Mouse (Mus musculus) ovary, postnatal 14 days (tissue): ENCODE measurements around the gene Ret.

Experiments used
- DNase-seq: peaks from one replicate; pipeline ENCODE4 v3.0.0; 2022; ENCODE audit warnings: low spot score

Gene Ret

DNA sequence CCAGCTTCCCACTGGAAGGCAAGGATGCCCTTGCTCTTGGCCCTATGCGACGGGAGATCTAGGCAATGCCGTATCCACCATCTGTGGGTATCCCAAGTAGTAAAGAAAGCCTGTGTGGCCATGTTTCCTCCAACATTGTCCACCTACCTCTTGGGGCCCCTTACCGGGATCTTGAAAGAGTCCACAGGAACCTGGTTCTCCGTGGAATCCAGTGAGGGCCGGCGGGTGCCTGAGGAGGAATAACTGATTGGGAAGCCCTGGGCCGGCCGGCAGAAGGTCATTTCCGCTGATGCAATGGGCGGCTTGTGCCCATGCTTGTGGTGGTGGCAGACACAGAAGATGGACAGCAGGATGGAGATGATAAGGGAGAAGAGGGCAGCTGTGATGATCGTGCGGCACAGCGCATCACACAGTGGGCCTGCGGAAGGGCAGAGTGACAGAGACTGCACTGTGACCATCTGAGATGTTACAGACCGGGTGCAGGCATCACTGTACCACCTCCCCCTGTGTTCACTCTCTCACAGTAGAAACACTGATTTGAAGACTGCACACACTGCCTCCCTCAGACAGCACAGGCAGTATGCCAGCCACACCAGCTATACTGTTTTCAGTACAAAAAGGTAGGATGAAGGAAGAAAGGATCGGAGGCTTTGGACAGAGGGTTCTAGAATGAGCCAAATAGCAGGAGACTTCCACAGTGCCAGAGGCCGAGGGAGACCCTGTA, 24.1 kb downstream of the Ret start:
- DNase-seq, result no peak

DNA sequence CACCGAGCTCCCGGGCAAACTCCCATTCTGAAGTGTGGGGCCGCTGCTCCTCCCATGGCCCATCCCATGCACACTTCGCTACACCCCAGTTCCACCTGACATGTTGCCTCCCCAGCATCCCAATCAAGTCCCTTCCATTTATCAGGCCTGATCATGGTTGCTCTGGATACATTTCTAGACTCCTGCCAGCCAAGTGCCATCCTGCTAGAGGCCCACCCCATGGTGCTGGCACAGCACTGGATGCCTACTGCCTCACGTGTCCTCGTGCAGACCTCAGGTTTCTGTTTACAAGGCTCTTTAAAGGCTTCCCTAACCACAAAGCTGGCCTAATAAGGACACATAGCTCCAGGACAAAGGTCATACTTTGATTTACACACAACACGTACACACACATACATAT, 26.1 kb downstream of the Ret start:
- no peak for DNase-seq

DNA sequence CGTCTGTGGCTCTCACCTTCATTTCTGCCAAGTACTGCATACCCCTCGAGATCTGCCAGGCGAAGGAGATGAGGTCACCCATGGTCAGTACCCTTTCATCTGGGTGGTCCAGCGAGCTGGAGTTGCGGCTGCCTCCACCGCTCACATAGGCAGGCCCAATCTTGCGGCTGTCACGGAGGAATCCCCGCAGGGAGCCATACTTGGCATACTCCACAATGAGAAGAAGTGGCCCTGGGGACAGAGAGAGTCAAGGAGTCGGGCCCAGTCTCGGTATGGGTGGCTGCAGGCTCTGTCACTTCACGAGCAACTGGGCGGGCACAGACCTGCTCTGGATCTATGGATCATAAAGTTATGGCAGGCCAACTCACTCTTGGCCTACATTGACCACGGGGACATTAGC, 29.4 kb downstream of the Ret start:
- no peak for DNase-seq

DNA sequence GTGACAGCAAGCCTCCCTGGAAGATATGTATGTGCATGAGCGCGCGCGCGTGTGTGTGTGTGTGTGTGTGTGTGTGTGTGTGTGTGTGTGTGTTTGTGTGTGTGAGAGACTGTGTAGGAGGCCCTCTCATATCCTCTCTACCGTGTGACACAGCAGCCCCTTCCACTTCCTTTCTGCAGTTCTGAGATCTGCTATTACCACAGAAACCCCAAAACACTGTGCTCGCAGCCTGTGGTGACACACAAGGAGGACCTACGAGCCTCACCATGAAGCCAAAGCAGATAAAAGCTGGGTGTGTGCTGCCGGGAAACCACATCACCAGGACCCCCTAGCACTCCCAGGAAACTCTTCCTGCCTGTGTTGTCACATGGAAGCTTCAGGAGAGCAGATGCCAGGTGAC, 30.5 kb downstream of the Ret start:
- no peak for DNase-seq

DNA sequence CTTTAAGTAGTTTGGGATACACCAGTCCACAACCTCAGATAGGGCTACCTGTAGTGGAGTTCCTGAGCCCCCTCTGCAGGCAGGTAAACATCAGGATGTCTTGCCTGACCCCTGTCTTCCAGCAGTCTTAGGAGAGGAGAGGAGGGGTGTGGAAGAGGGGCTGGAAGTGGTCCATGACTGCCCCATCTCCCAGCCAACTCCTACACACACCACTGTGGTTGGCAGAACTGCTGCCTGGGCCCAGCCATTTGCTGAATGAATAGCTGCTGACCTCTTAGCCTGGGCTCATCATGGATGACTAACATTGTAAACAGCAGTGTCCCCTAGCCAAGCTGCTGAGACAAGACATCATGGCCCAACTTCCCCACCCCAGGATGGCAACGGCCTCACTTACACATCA, 32.0 kb downstream of the Ret start:
- DNase-seq, result no peak

DNA sequence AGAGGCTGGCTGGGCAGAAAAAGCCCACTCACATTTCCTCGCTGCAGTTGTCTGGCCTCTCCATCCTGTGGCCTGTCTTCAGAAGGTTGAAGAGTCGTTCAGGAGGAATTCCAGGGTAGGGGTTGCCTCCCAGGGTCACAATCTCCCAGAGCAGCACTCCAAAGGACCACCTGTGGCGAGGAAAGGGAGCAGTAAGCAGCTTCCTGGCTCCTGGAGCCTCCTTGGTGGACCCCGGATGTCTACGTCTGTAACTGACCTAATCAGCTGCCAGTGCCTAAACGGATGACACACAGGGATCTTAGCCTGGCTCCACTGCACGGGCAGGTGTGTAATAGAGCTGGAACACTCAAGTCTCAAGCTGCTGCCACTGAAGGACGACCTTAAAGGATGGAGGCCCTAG, 32.8 kb downstream of the Ret start:
- DNase-seq, result no peak

DNA sequence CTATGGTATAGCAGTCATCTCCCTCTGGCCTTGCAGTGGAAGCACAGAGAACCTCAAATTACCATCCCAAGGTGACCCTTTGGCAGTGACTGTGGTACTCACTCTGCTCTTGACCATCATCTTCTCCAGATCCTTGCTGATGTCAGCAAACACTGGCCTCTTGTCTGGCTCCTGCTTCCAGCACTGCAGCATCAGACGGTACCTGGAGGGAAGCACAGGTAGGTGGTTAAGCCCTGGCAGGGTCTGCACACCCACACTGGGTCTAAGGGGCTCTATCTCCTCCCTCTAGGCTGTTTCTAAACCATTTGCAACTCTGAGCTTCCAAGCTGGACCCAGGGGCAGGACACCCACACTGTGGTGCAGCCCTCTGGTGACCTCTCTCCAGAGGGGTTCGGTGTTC, 34.4 kb downstream of the Ret start:
- DNase-seq, result no peak

DNA sequence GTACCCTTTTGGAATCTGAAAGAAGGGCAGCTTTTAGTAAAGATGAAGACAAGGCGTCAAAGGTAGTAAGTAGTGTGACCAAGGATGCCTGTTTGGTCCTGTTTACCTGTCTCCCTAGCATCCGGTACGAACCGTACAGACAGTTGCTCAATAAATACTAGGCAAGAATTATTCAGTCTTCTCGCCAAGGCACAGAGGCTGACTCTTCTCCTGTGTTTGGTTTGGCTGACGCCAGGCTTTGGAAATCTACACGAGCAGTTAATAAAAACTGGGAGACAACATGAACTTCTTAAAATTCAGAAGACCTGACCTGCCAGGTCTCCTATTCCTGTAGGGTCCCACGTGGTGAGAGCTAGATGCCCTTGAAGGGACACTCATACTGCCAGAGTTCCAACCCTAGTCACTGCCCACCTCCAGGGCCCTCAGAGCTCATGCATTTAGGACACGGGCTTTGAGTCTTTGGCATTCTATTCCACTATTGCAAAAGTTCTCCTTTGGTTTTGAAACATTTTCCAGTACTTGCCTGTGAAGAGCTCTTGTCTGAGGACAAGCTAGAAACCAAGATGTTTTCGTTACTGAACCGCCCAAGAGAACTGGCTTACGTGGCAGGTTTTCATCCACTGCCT, 34.9 kb downstream of the Ret start:
- no peak for DNase-seq

DNA sequence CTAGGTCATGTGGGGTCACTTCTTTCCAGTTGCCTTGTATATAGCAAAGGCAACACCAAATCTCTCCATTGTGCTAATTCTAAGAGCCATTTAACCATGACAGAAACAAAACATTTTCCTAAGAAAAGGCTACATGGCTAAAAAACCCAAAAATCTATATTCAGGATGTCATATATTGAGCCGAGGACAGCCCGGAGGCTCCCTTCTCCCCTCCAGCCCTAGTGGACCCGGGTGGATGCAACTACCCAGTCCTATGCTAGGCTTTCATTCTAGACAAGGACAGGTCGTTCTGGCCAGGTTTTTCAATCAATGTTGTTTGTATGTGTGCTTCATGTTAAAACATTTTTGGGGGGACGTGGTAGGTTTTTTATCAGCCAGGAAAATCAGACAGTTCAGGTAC, 44.4 kb downstream of the Ret start:
- no peak for DNase-seq

DNA sequence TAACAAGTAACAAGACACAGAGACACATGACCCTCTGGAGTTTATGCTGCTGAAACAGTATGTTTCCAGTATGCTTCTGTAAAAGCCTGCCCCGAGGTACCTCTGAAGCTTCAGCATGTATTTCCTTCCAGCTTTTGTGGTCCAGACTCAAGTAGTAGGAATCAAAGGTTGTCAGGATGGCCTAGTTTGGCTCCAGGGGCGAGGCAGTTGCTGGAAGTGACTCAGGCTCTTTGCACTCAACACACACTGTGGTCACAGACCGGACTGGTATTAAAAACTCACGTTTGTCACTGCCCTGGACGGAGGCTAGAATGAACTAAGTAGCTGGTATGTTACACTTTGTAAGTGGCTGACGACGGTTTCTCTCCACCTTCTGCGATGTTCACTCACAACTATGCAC, 46.5 kb downstream of the Ret start:
- DNase-seq, result no peak

DNA sequence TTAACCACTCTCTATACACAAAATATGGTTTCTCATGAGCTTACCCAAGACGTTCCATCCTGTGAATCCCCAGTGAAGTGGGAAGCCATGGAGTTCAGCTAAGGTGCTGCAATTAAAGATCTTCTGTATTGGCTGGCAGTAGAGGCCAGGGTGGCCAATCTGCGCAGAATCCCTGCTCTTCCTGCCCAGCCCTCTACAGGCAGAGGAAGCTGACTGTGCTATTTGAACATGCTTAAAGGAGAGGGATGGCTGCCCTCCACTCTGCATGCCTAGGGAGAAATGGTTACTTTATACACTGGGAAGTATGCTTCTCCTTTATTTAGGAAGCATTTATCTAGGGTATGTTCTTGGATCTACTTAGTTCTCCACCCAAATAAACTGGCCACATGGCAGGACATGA, 47.0 kb downstream of the Ret start:
- no peak for DNase-seq

DNA sequence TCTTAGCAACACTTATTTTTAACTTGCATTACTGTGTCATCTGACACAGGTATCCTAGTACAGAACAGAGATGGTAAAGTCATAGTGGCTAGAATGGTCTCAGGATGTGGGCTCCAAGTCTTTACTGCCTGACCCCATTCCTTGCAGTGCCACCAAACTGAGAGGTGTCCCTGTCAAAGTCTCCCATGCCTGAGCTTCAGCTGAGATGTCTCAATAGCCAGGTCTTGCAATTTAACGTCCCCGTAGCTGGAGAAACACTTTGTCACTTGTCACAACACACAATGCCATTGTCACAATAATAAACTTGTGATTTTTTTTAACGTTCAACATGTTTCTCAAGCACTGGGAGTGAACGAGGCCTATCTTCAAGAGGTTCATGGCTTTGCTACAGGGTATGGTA, 47.4 kb downstream of the Ret start:
- DNase-seq, result no peak

DNA sequence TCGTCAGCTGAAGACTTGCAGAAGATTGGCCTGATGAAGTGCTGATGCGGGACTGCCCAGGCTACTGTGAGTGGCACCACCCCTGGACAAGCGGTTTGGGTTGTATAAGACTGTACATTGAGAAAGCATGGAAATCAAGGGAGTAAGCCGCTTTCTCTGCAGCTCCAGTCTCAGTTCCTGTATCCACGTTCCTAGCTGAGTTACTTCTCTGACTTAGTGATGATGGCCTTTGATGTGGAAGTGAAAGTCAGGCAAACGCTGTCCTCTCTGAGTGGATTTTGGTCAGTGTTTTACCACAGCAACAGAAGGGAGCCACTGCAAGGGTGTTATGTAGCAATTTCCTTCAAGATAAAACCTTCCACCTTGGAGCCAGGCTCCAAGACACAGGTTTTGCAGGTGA, 56.6 kb downstream of the Ret start:
- DNase-seq, result no peak

DNA sequence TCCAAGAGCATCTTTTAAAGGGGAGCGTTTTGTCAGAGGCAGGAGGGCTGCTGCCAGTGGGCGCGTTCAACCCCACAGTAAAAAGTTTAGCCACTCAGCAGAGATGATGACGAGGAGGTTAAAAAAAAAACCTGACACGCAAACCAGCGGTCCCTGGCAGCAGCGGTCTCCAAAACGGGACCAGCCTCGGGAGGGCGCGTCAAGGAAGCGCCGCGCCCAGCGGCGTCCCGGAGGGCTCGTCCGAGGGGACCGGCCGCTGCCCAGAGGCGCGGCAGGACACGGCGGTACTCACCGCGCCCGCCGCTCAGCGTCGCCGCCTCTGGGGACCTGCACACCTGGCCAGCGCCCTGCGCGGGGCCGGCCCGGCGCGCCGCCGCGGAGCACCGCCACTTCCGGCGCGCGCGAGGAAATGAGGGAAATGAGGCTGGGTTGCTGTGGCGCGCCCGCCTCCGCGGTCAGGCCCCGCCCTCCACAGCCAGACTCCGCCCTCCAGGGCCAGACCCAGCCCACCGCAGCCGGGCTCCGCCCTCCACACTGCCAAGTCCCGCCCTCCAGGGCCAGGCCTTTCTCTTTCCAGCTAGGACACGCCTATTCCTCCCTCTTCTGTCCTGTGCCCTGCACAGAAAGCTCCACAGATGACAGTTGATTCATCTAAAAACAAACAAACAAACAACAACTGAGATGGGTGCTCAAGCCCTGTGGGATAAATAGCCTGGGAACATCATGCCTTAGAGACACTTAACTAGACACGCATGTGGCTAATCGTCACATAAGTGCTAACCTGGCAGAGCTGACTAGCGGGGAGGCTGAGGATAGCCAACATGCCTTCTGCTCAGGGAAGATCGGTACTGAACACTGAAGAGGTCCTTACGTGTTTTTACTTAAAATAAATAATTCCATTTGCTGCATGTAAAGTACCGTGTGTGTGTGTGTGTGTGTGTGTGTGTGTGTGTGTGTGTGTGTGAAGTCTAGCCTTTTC, 58.5 kb downstream of the Ret start, which contains the start of gene Csgalnact2:
TSS of gene Csgalnact2 (minus strand) at position 410 of the 979 bp plus-strand sequence.
- DNase-seq, result peak; percentile 98

DNA sequence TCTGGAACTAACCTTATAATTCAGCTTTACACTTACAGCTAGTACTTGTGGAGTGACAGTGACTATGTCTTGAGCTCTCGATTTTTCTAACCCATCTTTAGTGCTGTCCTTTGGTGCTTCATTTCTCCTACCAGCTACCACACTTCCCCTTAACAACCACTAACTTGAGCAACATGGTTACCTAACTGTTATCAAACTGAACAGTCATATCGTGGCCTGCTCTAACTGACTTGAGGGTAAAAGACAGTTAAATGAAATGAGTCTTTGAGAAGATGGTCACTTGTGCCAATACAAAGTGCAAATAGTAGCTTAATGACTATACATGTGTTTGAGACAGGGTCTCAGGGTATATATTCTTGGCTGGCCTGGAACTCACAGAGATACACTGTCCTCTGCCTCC, 60.4 kb downstream of the Ret start:
- no peak for DNase-seq

DNA sequence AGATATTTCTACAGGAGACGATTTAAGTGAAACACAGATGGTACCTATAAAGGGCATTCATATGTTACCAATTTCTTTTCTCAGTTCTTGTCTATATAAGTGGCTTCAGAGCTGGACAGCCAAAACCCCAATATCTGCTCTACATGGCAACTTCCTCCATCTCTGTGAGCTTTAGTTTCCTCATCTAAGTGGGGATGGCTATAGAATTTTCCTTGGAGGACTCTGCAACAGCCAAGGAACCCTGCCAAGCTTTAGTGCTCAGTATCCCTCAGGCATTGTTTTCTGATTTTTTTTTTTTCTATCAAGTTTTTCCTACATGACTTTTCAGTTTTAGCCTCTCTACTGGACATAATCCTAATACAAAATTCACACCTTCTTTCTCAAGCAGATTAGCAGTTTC, 63.1 kb downstream of the Ret start:
- no peak for DNase-seq

DNA sequence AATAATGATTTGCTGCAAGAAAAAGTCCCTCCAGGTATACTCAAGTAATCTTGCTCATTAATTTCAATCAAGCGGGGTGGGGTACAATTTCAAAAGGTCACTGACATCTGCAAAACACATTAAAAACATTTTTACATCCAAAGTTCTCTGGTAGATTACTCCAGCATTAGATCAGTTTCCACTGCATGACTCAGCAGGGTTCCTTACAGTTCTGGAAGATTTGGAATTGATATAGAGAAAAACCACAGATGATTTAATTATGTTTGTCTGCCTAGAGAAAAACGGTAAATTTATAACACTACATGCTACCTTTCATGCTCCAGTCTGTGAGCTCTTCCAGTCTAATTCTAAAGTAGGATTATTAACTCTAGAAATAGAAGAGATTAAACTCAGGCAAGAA, 67.5 kb downstream of the Ret start:
- DNase-seq, result no peak

DNA sequence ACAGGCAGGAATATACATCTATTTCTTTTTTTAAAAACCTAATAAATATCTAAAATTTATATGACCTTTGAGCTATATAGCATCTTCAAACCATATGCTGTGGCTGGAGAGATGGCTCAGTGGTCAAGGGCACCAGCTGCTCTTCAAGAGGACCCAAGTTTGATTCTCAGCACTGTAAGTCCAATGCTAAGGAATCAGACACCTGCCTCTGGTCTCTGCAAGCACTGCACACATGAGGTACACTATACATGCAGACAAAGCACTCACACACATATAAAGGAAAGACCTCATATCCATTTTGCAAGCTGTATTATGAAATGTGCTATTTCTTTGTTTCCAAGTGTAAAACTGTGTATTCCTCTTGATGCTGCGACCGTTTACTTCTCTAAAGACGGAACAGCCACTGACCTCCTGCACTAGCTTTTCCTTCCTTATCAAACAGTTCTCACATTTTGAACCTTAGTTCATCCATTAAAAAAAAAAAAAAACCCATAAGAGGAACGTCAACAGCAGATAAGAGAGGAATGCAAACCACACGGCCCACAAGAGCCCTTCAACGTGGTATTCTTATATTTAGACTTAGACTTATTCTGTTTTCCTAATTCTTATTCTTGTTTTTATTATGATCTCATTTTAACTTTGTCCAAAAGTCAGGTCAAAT, 69.6 kb downstream of the Ret start:
- no peak for DNase-seq

DNA sequence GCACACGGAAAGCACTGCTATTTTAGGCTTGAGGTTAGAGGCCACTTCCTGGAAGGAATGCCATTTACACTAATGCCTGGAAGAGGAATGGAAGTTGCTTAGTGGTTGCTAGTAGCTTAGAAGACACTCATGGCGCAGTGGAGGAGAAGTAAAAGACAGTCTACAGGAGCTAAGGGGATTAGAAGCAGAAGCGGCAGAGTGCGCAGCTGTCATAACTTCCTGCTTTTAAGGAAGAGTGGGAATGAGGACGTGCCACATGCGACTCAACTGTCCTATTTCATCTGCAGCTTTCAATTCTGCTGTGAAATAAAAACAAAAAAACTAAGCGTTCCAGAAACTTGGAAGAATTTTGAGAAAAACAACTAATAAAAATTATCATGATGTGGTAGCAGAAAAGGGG, 70.3 kb downstream of the Ret start:
- no peak for DNase-seq

DNA sequence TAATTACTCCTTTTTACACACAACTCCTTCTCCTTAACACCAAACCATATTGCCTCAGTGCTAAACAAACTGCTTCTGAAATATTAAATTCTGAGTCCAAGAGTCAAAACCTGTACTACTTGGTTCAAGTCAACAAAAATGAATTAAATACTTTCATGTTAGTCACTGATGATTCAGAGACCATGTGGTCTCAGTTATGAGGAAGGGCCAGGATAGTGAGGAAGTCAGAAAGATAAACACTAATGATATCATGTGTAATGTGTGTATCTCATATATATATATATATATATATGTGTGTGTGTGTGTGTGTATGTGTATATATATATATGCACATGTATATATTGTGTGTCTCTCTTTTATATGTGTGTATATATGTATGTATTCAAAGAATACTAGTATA, 70.9 kb downstream of the Ret start:
- DNase-seq, result no peak

DNA sequence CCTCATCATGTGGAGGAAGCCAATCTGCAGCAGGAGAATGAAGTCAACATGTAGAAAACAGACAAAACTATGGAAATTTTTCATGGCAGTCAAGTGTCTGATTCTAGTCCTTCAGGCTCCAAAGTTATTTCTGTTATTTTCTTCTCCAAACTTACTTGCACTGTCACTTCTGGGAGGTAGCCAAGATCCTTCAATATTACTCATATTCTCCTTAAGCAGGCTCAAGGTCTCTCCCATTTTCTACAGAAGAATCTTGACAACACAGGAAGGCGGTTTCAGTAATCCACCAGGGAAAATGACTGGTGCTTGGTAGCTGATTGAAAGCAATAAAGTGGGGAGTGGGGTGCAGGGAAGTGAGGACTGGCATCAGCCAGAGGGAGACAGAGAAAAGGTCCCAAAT, 74.8 kb downstream of the Ret start:
- no peak for DNase-seq

DNA sequence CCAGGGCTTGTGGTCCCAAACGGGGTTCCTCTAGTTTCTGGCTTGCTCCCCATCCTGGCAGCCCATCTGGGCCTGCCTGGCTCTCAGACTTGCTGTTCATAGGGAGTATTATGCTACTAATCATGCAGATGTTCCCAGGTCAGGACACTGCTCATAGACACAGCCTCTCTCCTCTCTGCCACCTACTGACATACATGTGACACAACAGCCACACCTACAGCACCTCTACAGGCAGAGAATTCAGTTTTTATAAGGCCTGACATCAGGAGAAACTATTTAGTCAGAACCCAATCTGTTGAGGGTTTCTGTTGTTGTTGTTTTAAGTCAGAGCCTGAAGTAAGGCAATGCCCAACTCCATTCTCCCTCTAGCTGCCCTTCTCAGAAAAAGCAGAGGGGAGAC, 85.7 kb downstream of the Ret start:
- DNase-seq, result no peak
